Mouse (Mus musculus) liver, embryonic 15.5 days (tissue): ENCODE results near the gene Neurod1. TPM values are rescaled to one million over a fixed set of nuclear protein-coding genes. Genes with fewer than 3 reads are reported as not detected.
A peak's percentile ranks its signal among the peaks of the same experiment; 100 is the strongest.

Source experiments
- ATAC-seq: fragments of 200-750 bp; cut with Nextera tagmentation; 2 replicates; pipeline ENCODE4 v1.8.0; 2017; ENCODE audit warnings: moderate number of reproducible peaks, mild to moderate bottlenecking, moderate library complexity; ENCODE audit not compliant: insufficient read depth
- H3K27ac ChIP-seq: fragments of 300-500 bp; sonication (generic); replicated peaks from 2 replicates; pipeline ENCODE4 v1.5.1; 2015; ENCODE audit warnings: mild to moderate bottlenecking, inconsistent platforms
- H3K27me3 ChIP-seq: fragments of 300-500 bp; sonication (generic); 2 replicates; pipeline ENCODE4 v1.6.1; 2015; ENCODE audit warnings: mild to moderate bottlenecking, inconsistent platforms
- H3K36me3 ChIP-seq: fragments of 300-500 bp; sonication (generic); replicated peaks from 2 replicates; pipeline ENCODE4 v1.6.1; 2015; ENCODE audit warnings: moderate library complexity, mild to moderate bottlenecking, inconsistent platforms
- H3K4me1 ChIP-seq: fragments of 300-500 bp; sonication (generic); replicated peaks from 2 replicates; pipeline ENCODE4 v1.6.1; 2015; ENCODE audit warnings: inconsistent platforms
- H3K4me2 ChIP-seq: fragments of 300-500 bp; sonication (generic); 2 replicates; pipeline ENCODE4 v1.6.1; 2015; ENCODE audit warnings: moderate library complexity, mild to moderate bottlenecking, inconsistent platforms
- H3K4me3 ChIP-seq: fragments of 300-500 bp; sonication (generic); replicated peaks from 2 replicates; pipeline ENCODE4 v1.5.1; 2015; ENCODE audit warnings: mild to moderate bottlenecking, inconsistent platforms
- H3K9ac ChIP-seq: fragments of 300-500 bp; sonication (generic); 2 replicates; pipeline ENCODE4 v1.6.1; 2015; ENCODE audit warnings: moderate library complexity, mild to moderate bottlenecking, inconsistent platforms
- H3K9me3 ChIP-seq: fragments of 300-500 bp; sonication (generic); replicated peaks from 2 replicates; pipeline ENCODE4 v1.6.1; 2016; ENCODE audit warnings: inconsistent platforms
- WGBS: fragments of 180-500 bp; shearing (Covaris S2); methylation state at CpG from one replicate; pipeline ENCODE4 v1.1.7; 2015; ENCODE audit warnings: mixed read lengths; ENCODE audit not compliant: insufficient replicate concordance; 5-methylcytosine and 5-hydroxymethylcytosine counted together
- polyA plus RNA-seq: library from polyadenylated mRNA; unstranded; fragments of >200 nt; fragmentation: Nextera tagmentation; extraction: Ambion mirVana; gene quantifications from 2 replicates; pipeline ENCODE4 v1.2.1, GENCODE M21; 2015

The Neurod1 gene
- not detected in 2 replicates for polyA plus RNA-seq

GRCm38 (mm10) chr2:79456575-79457349 lies at the start of gene Neurod1, which contains the start of gene Cerkl:
Gene Neurod1, minus strand, starts transcription at chr2:79456751.
Gene Cerkl, minus strand, starts transcription at chr2:79456785.
- Histone ChIP-seq H3K27me3 (peaks cover 73% of the 10 kb centered on the region), H3K9me3 (no peaks in the 10 kb centered on the region), H3K36me3 (no peaks in the 10 kb centered on the region), H3K9ac (no peak within 1 kb of the TSS), H3K4me3 (peak within 1 kb of the TSS; percentile 8; the same call in 1 of the 2 replicates), H3K4me2 (peak within 1 kb of the TSS; percentile 47), H3K4me1 (no peaks in the 10 kb centered on the region), H3K27ac (no peak within 1 kb of the TSS)
- WGBS: 3% methylated on average over 41 of the region's 42 CpGs
- ATAC-seq: no peak

DNA sequence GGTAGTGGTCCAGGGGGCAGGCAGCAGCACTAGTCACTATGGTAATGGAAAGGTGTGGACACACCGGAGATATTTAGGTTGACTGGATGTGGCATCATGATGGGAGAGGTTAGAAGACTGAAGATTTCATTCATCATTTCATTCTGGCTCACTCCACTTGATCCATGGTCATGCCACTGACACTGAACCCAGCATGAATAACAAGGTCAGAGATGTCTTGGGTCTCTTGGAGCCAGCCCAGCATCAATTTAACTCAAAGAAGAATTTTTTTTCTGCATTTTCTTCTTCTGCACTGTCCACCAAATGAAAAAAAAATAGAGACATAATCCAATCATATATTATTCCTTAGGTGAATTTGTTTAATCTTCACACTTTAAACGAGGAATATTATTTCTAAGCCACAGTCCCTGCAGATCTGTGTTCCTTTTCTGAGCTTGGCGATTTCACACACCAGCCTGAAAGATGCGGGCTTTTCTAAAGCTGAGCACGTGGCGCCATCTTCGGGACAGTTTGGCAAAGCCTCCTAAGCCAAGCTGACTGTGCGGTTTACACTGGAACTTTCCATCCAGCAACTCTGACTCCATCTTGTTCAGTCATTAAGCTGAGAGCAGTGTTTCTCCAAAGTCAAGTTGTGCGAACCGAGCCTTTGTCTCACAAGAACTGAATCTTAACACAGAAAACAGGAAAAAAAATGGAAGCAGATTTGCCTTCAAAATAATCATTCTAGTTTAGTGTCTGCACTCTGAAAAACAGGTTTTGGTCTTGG lies 42.6 kb upstream of the Neurod1 start:
- Histone ChIP-seq H3K27ac (no peak overlapping the region), H3K9ac (no peak overlapping the region), H3K4me1 (no peaks in the 10 kb centered on the region), H3K9me3 (no peaks in the 10 kb centered on the region), H3K36me3 (no peaks in the 10 kb centered on the region), H3K27me3 (no peaks in the 10 kb centered on the region; the same call in 1 of the 2 replicates), H3K4me3 (no peak overlapping the region), H3K4me2 (no peak overlapping the region)
- no peak for ATAC-seq
- WGBS: 21% methylated on average over 10 of the region's 10 CpGs

DNA sequence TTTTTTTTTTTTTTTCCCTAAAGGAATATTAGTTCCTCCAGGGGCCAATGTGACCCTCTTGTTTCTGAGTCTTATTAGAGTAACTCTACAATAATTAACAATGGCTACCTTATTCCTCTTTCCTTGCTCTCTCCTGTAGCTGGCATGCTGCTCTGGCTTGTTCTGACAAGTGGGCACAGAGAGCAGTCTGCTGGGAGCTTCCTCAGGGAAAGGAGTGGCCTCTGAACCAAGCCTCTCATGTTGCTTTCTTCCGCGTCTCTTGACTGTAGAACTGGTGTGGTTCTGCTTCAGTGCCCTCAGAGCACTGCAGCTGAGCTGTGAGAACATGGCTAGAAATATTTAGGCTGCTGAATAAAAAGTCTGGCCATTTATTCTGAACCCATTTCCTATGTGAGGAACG lies 28.6 kb upstream of the Neurod1 start:
- Histone ChIP-seq H3K27me3 (no peaks in the 10 kb centered on the region), H3K4me1 (no peaks in the 10 kb centered on the region), H3K36me3 (no peaks in the 10 kb centered on the region), H3K9ac (no peak overlapping the region), H3K4me2 (no peak overlapping the region), H3K27ac (no peak overlapping the region), H3K4me3 (no peak overlapping the region), H3K9me3 (no peaks in the 10 kb centered on the region)
- no peak for ATAC-seq
- WGBS: 65% methylated on average over 3 of the region's 3 CpGs

DNA sequence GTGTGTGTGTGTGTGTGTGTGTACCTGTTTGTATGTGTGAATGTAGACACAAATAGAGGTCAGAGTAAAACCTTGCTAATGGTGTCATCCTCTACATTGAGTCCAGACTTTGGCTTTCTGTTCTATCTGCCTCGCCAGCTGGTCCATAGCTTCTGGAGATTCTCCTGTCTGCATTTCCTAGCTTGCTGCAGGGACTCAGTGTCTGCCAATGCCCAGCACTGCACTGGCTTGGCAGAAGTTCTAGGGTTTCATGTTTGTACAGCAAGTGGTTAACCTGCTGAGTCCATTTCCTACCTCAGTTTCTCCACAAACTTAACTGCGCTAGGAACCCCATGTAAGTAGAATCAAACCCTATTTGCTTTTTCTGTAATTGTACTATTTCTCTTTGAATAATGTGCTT lies 26.0 kb upstream of the Neurod1 start:
- H3K4me2 ChIP-seq: no peak overlapping the region
- WGBS: 64% methylated on average over 2 of the region's 2 CpGs

GRCm38 (mm10) chr2:79462411-79462810 lies 5.9 kb upstream of the Neurod1 start:
- ATAC-seq: no peak
- no peak overlapping the region for H3K27ac ChIP-seq
- 65% methylated on average over 4 of the region's 4 CpGs for WGBS

More for the DNA sequence above, 26.0 kb upstream of the Neurod1 start:
- H3K4me3 ChIP-seq: no peak overlapping the region
- no peaks in the 10 kb centered on the region for H3K27me3 ChIP-seq
- no peak for ATAC-seq
- H3K27ac ChIP-seq: no peak overlapping the region
- no peaks in the 10 kb centered on the region for H3K36me3 ChIP-seq
- H3K9ac ChIP-seq: no peak overlapping the region
- no peaks in the 10 kb centered on the region for H3K4me1 ChIP-seq
- H3K9me3 ChIP-seq: no peaks in the 10 kb centered on the region

DNA sequence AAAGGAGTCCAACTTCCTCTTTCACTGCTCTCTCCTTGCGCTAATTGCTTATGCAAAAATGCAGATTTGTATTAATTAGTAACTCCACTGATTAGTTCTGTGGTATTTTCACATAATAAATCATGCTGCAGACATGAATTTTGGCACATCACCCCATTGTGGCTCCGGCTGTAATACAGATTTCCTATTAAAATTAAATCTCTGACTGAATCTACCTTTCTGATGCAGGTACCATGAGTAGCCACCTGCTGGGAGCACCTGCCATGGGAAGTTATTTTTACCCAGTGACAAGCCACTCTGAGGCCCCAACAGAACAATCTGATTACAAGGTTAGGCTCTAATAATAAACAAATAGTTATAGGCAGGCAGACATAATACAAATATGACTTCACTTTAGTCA lies 5.3 kb upstream of the Neurod1 start:
- Histone ChIP-seq H3K27ac (no peak overlapping the region), H3K4me1 (no peaks in the 10 kb centered on the region), H3K4me3 (no peak overlapping the region), H3K36me3 (no peaks in the 10 kb centered on the region), H3K9ac (no peak overlapping the region), H3K9me3 (no peaks in the 10 kb centered on the region), H3K27me3 (peaks cover 42% of the 10 kb centered on the region), H3K4me2 (no peak overlapping the region)
- WGBS: 60% methylated on average over 2 of the region's 2 CpGs
- ATAC-seq: no peak

More at GRCm38 (mm10) chr2:79462411-79462810, 5.9 kb upstream of the Neurod1 start:
- Histone ChIP-seq H3K4me1 (no peaks in the 10 kb centered on the region), H3K9ac (no peak overlapping the region), H3K4me3 (no peak overlapping the region), H3K36me3 (no peaks in the 10 kb centered on the region), H3K27me3 (peaks cover 37% of the 10 kb centered on the region), H3K9me3 (no peaks in the 10 kb centered on the region), H3K4me2 (no peak overlapping the region)

DNA sequence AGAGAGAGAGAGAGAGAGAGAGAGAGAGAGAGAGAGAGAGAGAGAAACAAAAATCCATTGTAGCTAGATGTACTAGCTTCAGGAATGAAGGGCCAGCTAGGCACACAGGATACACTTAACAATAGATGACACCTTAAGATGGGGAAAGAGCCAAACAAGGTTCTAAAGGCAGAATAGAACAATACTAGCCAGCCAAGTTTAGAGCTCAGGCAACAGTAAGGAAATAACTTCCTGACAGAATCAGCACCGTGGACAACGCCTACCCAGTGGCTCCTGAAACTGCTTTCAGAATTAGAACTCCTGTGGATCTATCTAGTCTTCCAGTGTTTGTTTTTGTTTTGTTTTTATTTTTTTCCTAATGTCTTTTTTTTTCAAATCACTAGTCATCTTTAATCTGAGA lies 4.0 kb upstream of the Neurod1 start:
- Histone ChIP-seq H3K27me3 (peaks cover 55% of the 10 kb centered on the region), H3K27ac (no peak overlapping the region), H3K36me3 (no peaks in the 10 kb centered on the region), H3K4me3 (no peak overlapping the region), H3K9ac (no peak overlapping the region), H3K4me2 (no peak overlapping the region), H3K9me3 (no peaks in the 10 kb centered on the region), H3K4me1 (no peaks in the 10 kb centered on the region)
- ATAC-seq: no peak
- WGBS: 1% methylated on average over 2 of the region's 2 CpGs

GRCm38 (mm10) chr2:79460107-79460506 lies 3.6 kb upstream of the Neurod1 start:
- Histone ChIP-seq H3K27me3 (peaks cover 60% of the 10 kb centered on the region), H3K36me3 (no peaks in the 10 kb centered on the region), H3K4me1 (no peaks in the 10 kb centered on the region), H3K27ac (no peak overlapping the region), H3K9ac (no peak overlapping the region), H3K9me3 (no peaks in the 10 kb centered on the region), H3K4me2 (no peak overlapping the region), H3K4me3 (no peak overlapping the region)
- 9% methylated on average over 14 of the region's 14 CpGs for WGBS
- no peak for ATAC-seq

GRCm38 (mm10) chr2:79459061-79460045 lies 2.8 kb upstream of the Neurod1 start:
- H3K9ac ChIP-seq: no peak overlapping the region
- no peak overlapping the region for H3K4me3 ChIP-seq
- no peaks in the 10 kb centered on the region for H3K9me3 ChIP-seq
- no peaks in the 10 kb centered on the region for H3K36me3 ChIP-seq
- H3K27me3 ChIP-seq: peaks cover 65% of the 10 kb centered on the region
- ATAC-seq: no peak
- H3K4me2 ChIP-seq: no peak overlapping the region
- 6% methylated on average over 44 of the region's 44 CpGs for WGBS
- H3K27ac ChIP-seq: no peak overlapping the region
- H3K4me1 ChIP-seq: no peaks in the 10 kb centered on the region

- H3K4me2 ChIP-seq: no peak overlapping the region
- 15% methylated on average over 3 of the region's 3 CpGs for WGBS
- no peaks in the 10 kb centered on the region for H3K4me1 ChIP-seq
- ATAC-seq: no peak
- H3K4me3 ChIP-seq: no peak overlapping the region
- no peak overlapping the region for H3K9ac ChIP-seq
- H3K36me3 ChIP-seq: no peaks in the 10 kb centered on the region
- H3K9me3 ChIP-seq: no peaks in the 10 kb centered on the region
- H3K27me3 ChIP-seq: peaks cover 73% of the 10 kb centered on the region
- no peak overlapping the region for H3K27ac ChIP-seq
Observed at GRCm38 (mm10) chr2:79457932-79458331, 1.4 kb upstream of the Neurod1 start.
